Mouse (Mus musculus): Measurements from ENCODE around the gene Fbxo4. TPM values are rescaled to one million over a fixed set of nuclear protein-coding genes. Genes with fewer than 3 reads are reported as not detected.
A peak's percentile ranks its signal among the peaks of the same experiment; 100 is the strongest.

Fbxo4 gene
- polyA plus RNA-seq, 1 experiment from 2014 or later: 8.2 TPM

- 43% methylated on average over 1 of the region's 1 CpGs for WGBS
- no peaks in the 10 kb centered on the region for H3K9me3 ChIP-seq (ENCODE audit: control insufficient read depth, low read length)
These were observed 19.3 kb downstream of the Fbxo4 start for GRCm38 (mm10) chr15:3960094-3960493.

GRCm38 (mm10) chr15:3957982-3958381 is 21.4 kb downstream of the Fbxo4 start:
- Histone ChIP-seq H3K27me3 (ENCODE audit: control insufficient read depth, insufficient read depth, low read length) (no peaks in the 10 kb centered on the region), H3K9ac (replicated peaks; ENCODE audit: low read length) (no peak overlapping the region), H3K4me1 (ENCODE audit: control insufficient read depth, insufficient read depth, low read length) (no peaks in the 10 kb centered on the region), H3K9me3 (ENCODE audit: control insufficient read depth, low read length) (no peaks in the 10 kb centered on the region), H3K27ac (replicated peaks; ENCODE audit: low read depth, low read length) (no peak overlapping the region), H3K4me3 (replicated peaks; ENCODE audit: low read depth, low read length) (no peak overlapping the region), H3K4me2 (ENCODE audit: low read length) (no peak overlapping the region), H3K36me3 (ENCODE audit: control insufficient read depth, insufficient read depth, low read length) (no peaks in the 10 kb centered on the region)
- 28% methylated on average over 4 of the region's 4 CpGs for WGBS
- DNase-seq (peak; percentile 82), ATAC-seq (ENCODE audit: low FRiP score, low TSS enrichment) (no peak)

More at GRCm38 (mm10) chr15:3960094-3960493, 19.3 kb downstream of the Fbxo4 start:
- H3K27ac ChIP-seq (replicated peaks; ENCODE audit: low read depth, low read length): no peak overlapping the region
- no peaks in the 10 kb centered on the region for H3K4me1 ChIP-seq (ENCODE audit: control insufficient read depth, insufficient read depth, low read length)
- H3K36me3 ChIP-seq (ENCODE audit: control insufficient read depth, insufficient read depth, low read length): no peaks in the 10 kb centered on the region
- ATAC-seq (ENCODE audit: low FRiP score, low TSS enrichment): no peak
- no peaks in the 10 kb centered on the region for H3K27me3 ChIP-seq (ENCODE audit: control insufficient read depth, insufficient read depth, low read length)
- H3K9ac ChIP-seq (replicated peaks; ENCODE audit: low read length): no peak overlapping the region
- no peak for DNase-seq
- H3K4me3 ChIP-seq (replicated peaks; ENCODE audit: low read depth, low read length): no peak overlapping the region
- no peak overlapping the region for H3K4me2 ChIP-seq (ENCODE audit: low read length)

- DNase-seq: no peak
- Histone ChIP-seq H3K27me3 (ENCODE audit: control insufficient read depth, insufficient read depth, low read length) (no peaks in the 10 kb centered on the region), H3K4me2 (ENCODE audit: low read length) (no peak overlapping the region), H3K4me1 (ENCODE audit: control insufficient read depth, insufficient read depth, low read length) (no peaks in the 10 kb centered on the region), H3K9ac (replicated peaks; ENCODE audit: low read length) (no peak overlapping the region), H3K4me3 (replicated peaks; ENCODE audit: low read depth, low read length) (no peak overlapping the region), H3K36me3 (ENCODE audit: control insufficient read depth, insufficient read depth, low read length) (no peaks in the 10 kb centered on the region), H3K27ac (replicated peaks; ENCODE audit: low read depth, low read length) (no peak overlapping the region), H3K9me3 (ENCODE audit: control insufficient read depth, low read length) (no peaks in the 10 kb centered on the region)
- WGBS: 79% methylated on average over 2 of the region's 2 CpGs
- ATAC-seq (ENCODE audit: low FRiP score, low TSS enrichment): no peak
These were observed 24.4 kb downstream of the Fbxo4 start for GRCm38 (mm10) chr15:3954971-3955370.

- 88% methylated on average over 2 of the region's 2 CpGs for WGBS
- H3K27ac ChIP-seq (replicated peaks; ENCODE audit: low read depth, low read length): no peak overlapping the region
- H3K4me1 ChIP-seq (ENCODE audit: control insufficient read depth, insufficient read depth, low read length): no peaks in the 10 kb centered on the region
- H3K9me3 ChIP-seq (ENCODE audit: control insufficient read depth, low read length): no peaks in the 10 kb centered on the region
- ATAC-seq (ENCODE audit: low FRiP score, low TSS enrichment) (no peak), DNase-seq (no peak)
- H3K36me3 ChIP-seq (ENCODE audit: control insufficient read depth, insufficient read depth, low read length): no peaks in the 10 kb centered on the region
- H3K9ac ChIP-seq (replicated peaks; ENCODE audit: low read length): no peak overlapping the region
- no peak overlapping the region for H3K4me2 ChIP-seq (ENCODE audit: low read length)
- H3K4me3 ChIP-seq (replicated peaks; ENCODE audit: low read depth, low read length): no peak overlapping the region
- H3K27me3 ChIP-seq (ENCODE audit: control insufficient read depth, insufficient read depth, low read length): no peaks in the 10 kb centered on the region
These were observed 41.2 kb downstream of the Fbxo4 start for GRCm38 (mm10) chr15:3938132-3938531.

DNA sequence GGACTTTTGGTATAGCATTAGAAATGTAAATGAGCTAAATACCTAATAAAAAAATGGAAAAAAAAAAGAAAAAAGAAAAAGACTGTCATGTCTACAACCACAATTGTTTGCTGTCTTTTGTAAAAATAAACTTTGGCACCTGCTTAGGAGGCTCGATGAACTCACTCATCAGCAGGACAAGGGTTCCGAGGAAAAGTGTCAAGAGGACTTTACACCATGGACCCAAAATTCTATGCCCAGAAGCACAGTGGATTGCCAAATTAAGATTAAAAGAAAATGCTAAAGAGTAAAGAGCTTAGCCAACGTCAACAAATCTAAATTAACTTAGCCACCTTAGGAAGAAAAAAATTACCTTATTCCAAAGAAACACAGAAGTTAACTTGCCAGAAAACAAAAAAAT is 43.3 kb downstream of the Fbxo4 start:
- no peaks in the 10 kb centered on the region for H3K27me3 ChIP-seq (ENCODE audit: control insufficient read depth, insufficient read depth, low read length)
- H3K27ac ChIP-seq (replicated peaks; ENCODE audit: low read depth, low read length): no peak overlapping the region
- WGBS: 89% methylated on average over 3 of the region's 3 CpGs
- H3K4me1 ChIP-seq (ENCODE audit: control insufficient read depth, insufficient read depth, low read length): no peaks in the 10 kb centered on the region
- ATAC-seq (ENCODE audit: low FRiP score, low TSS enrichment): no peak
- H3K9me3 ChIP-seq (ENCODE audit: control insufficient read depth, low read length): no peaks in the 10 kb centered on the region
- H3K4me3 ChIP-seq (replicated peaks; ENCODE audit: low read depth, low read length): no peak overlapping the region
- no peak for DNase-seq
- no peak overlapping the region for H3K9ac ChIP-seq (replicated peaks; ENCODE audit: low read length)
- no peaks in the 10 kb centered on the region for H3K36me3 ChIP-seq (ENCODE audit: control insufficient read depth, insufficient read depth, low read length)
- H3K4me2 ChIP-seq (ENCODE audit: low read length): no peak overlapping the region

GRCm38 (mm10) chr15:3933466-3933865 is 45.9 kb downstream of the Fbxo4 start:
- Histone ChIP-seq H3K4me3 (replicated peaks; ENCODE audit: low read depth, low read length) (no peak overlapping the region), H3K27ac (replicated peaks; ENCODE audit: low read depth, low read length) (no peak overlapping the region), H3K27me3 (ENCODE audit: control insufficient read depth, insufficient read depth, low read length) (no peaks in the 10 kb centered on the region), H3K9me3 (ENCODE audit: control insufficient read depth, low read length) (no peaks in the 10 kb centered on the region), H3K9ac (replicated peaks; ENCODE audit: low read length) (no peak overlapping the region), H3K36me3 (ENCODE audit: control insufficient read depth, insufficient read depth, low read length) (no peaks in the 10 kb centered on the region), H3K4me2 (ENCODE audit: low read length) (no peak overlapping the region), H3K4me1 (ENCODE audit: control insufficient read depth, insufficient read depth, low read length) (no peaks in the 10 kb centered on the region)
- ATAC-seq (ENCODE audit: low FRiP score, low TSS enrichment) (no peak), DNase-seq (no peak)
- WGBS: 87% methylated on average over 4 of the region's 4 CpGs

DNA sequence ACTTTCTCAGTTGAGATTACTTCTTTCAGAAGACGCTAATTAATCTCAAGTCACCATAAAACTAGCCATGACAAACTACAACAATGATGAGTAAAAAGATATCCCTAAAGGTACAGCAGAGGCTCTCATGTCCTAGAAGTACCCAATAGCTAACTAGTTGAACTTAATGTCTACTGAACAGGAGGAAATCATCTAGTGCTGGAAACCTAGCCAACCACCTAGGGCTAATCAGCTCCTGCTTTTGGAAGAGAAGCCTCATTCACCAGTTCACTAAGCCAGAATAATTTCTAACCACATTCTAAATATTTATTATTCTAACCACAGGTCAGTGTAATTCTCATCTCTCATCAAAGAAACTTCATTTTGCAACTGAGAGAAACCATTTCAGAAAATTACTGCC is 47.4 kb downstream of the Fbxo4 start:
- H3K27ac ChIP-seq (replicated peaks; ENCODE audit: low read depth, low read length): no peak overlapping the region
- no peak overlapping the region for H3K4me2 ChIP-seq (ENCODE audit: low read length)
- ATAC-seq (ENCODE audit: low FRiP score, low TSS enrichment): no peak
- H3K9me3 ChIP-seq (ENCODE audit: control insufficient read depth, low read length): no peaks in the 10 kb centered on the region
- H3K9ac ChIP-seq (replicated peaks; ENCODE audit: low read length): no peak overlapping the region
- H3K4me3 ChIP-seq (replicated peaks; ENCODE audit: low read depth, low read length): no peak overlapping the region
- H3K27me3 ChIP-seq (ENCODE audit: control insufficient read depth, insufficient read depth, low read length): no peaks in the 10 kb centered on the region
- 89% methylated on average over 1 of the region's 1 CpGs for WGBS
- H3K36me3 ChIP-seq (ENCODE audit: control insufficient read depth, insufficient read depth, low read length): no peaks in the 10 kb centered on the region
- no peaks in the 10 kb centered on the region for H3K4me1 ChIP-seq (ENCODE audit: control insufficient read depth, insufficient read depth, low read length)
- no peak for DNase-seq

Other genes with a start within 250 kb of the Fbxo4 start
- 44.0 and 65.9 TPM in 2 replicates for gene AW549877, start 16.2 kb upstream of the Fbxo4 start, polyA plus RNA-seq (2014; fragmentation: Nextera tagmentation; extraction: Ambion mirVana)
- gene Oxct1, start 46.8 kb upstream of the Fbxo4 start, polyA plus RNA-seq (2014; fragmentation: Nextera tagmentation; extraction: Ambion mirVana): 257 and 293 TPM in 2 replicates

All from midbrain, embryonic 14.5 days (tissue).